Mouse (Mus musculus) hindbrain, embryonic 15.5 days (tissue): Measurements from ENCODE around the gene Myl9. TPM values are rescaled to one million over a fixed set of nuclear protein-coding genes. Genes with fewer than 3 reads are reported as not detected.
"Not testable (repeated sequence)": the region's sequence is repeated elsewhere in the genome, so short reads cannot be mapped to it uniquely, and the experiment has no call there.

Experiments used
- ATAC-seq: fragments of 200-750 bp; cut with Nextera tagmentation; 2 replicates; pipeline ENCODE4 v1.8.0; 2017; ENCODE audit warnings: low read depth, moderate number of reproducible peaks, moderate TSS enrichment; ENCODE audit not compliant: low FRiP score
- H3K27ac ChIP-seq: fragments of 300-500 bp; sonication (generic); replicated peaks from 2 replicates; pipeline ENCODE4 v1.5.1; 2015; ENCODE audit warnings: mild to moderate bottlenecking, inconsistent platforms
- H3K27me3 ChIP-seq: fragments of 300-500 bp; sonication (generic); 2 replicates; pipeline ENCODE4 v1.6.1; 2015; ENCODE audit warnings: control low read depth, inconsistent platforms
- H3K36me3 ChIP-seq: fragments of 300-500 bp; sonication (generic); 2 replicates; pipeline ENCODE4 v1.6.1; 2015; ENCODE audit warnings: control low read depth, inconsistent platforms
- H3K4me1 ChIP-seq: fragments of 300-500 bp; sonication (generic); replicated peaks from 2 replicates; pipeline ENCODE4 v1.6.1; 2015; ENCODE audit warnings: control low read depth, inconsistent platforms
- H3K4me2 ChIP-seq: fragments of 300-500 bp; sonication (generic); 2 replicates; pipeline ENCODE4 v1.6.1; 2015; ENCODE audit warnings: moderate library complexity, mild to moderate bottlenecking, inconsistent platforms
- H3K4me3 ChIP-seq: fragments of 300-500 bp; sonication (generic); 2 replicates; pipeline ENCODE4 v1.5.1; 2015; ENCODE audit warnings: mild to moderate bottlenecking, inconsistent platforms
- H3K9ac ChIP-seq: fragments of 300-500 bp; sonication (generic); 2 replicates; pipeline ENCODE4 v1.6.1; 2015; ENCODE audit warnings: inconsistent platforms
- H3K9me3 ChIP-seq: fragments of 300-500 bp; sonication (generic); 2 replicates; pipeline ENCODE4 v1.6.1; 2016; ENCODE audit warnings: control low read depth, inconsistent platforms
- WGBS: fragments of 180-500 bp; shearing (Covaris S2); methylation state at CpG from one replicate; pipeline ENCODE4 v1.1.7; 2015; 5-methylcytosine and 5-hydroxymethylcytosine counted together
- polyA plus RNA-seq: library from polyadenylated mRNA; unstranded; fragments of >200 nt; fragmentation: Nextera tagmentation; extraction: Ambion mirVana; gene quantifications from 2 replicates; pipeline ENCODE4 v1.2.1, GENCODE M21; 2015

Myl9 gene
- polyA plus RNA-seq, 1 experiment from 2014 or later: 42.4 TPM

- WGBS: 77% methylated on average over 2 of the region's 2 CpGs
- no peak overlapping the region for H3K4me2 ChIP-seq
- ATAC-seq: no peak
- no peaks in the 10 kb centered on the region for H3K27me3 ChIP-seq
- H3K27ac ChIP-seq: no peak overlapping the region
- no peaks in the 10 kb centered on the region for H3K9me3 ChIP-seq
- peaks cover 16% of the 10 kb centered on the region for H3K4me1 ChIP-seq
- H3K4me3 ChIP-seq: no peak overlapping the region
- no peaks in the 10 kb centered on the region for H3K36me3 ChIP-seq
- no peak overlapping the region for H3K9ac ChIP-seq
These were observed 4.3 kb downstream of the Myl9 start for GRCm38 (mm10) chr2:156779488-156779887.

- whole genome bisulfite sequencing: 70% methylated on average over 9 of the region's 9 CpGs
- no peak for ATAC-seq
- no peak overlapping the region for H3K4me2 ChIP-seq
- H3K27ac ChIP-seq: no peak overlapping the region
- no peaks in the 10 kb centered on the region for H3K36me3 ChIP-seq
- H3K9ac ChIP-seq: no peak overlapping the region
- H3K27me3 ChIP-seq: no peaks in the 10 kb centered on the region
- no peak overlapping the region for H3K4me3 ChIP-seq
- no peaks in the 10 kb centered on the region for H3K9me3 ChIP-seq
- H3K4me1 ChIP-seq: peaks cover 9% of the 10 kb centered on the region
These were observed 4.9 kb downstream of the Myl9 start for GRCm38 (mm10) chr2:156780129-156780528.

- no peak for ATAC-seq
- Histone ChIP-seq H3K4me2 (no peak overlapping the region; the same call in 1 of the 2 replicates), H3K9me3 (no peaks in the 10 kb centered on the region), H3K4me1 (peaks cover 3% of the 10 kb centered on the region), H3K27ac (no peak overlapping the region), H3K9ac (no peak overlapping the region), H3K27me3 (no peaks in the 10 kb centered on the region), H3K36me3 (no peaks in the 10 kb centered on the region), H3K4me3 (no peak overlapping the region)
- WGBS: 16% methylated on average over 17 of the region's 17 CpGs
These were observed 5.5 kb downstream of the Myl9 start for GRCm38 (mm10) chr2:156780752-156781151.

GRCm38 (mm10) chr2:156781281-156781680 is 6.1 kb downstream of the Myl9 start:
- Histone ChIP-seq H3K4me3 (no peak overlapping the region), H3K9ac (no peak overlapping the region), H3K27me3 (no peaks in the 10 kb centered on the region), H3K9me3 (no peaks in the 10 kb centered on the region), H3K4me2 (no peak overlapping the region), H3K4me1 (no peaks in the 10 kb centered on the region), H3K27ac (no peak overlapping the region), H3K36me3 (no peaks in the 10 kb centered on the region)
- 74% methylated on average over 4 of the region's 4 CpGs for WGBS
- no peak for ATAC-seq

GRCm38 (mm10) chr2:156781836-156782480 is 6.7 kb downstream of the Myl9 start:
- H3K4me3 ChIP-seq: no peak overlapping the region
- no peaks in the 10 kb centered on the region for H3K4me1 ChIP-seq
- ATAC-seq: no peak
- H3K27ac ChIP-seq: no peak overlapping the region
- H3K9ac ChIP-seq: no peak overlapping the region
- H3K36me3 ChIP-seq: no peaks in the 10 kb centered on the region
- 73% methylated on average over 4 of the region's 4 CpGs for WGBS
- no peaks in the 10 kb centered on the region for H3K27me3 ChIP-seq
- no peak overlapping the region for H3K4me2 ChIP-seq
- no peaks in the 10 kb centered on the region for H3K9me3 ChIP-seq

GRCm38 (mm10) chr2:156782481-156783348 is 7.5 kb downstream of the Myl9 start:
- Histone ChIP-seq H3K4me1 (no peaks in the 10 kb centered on the region), H3K4me2 (no peak overlapping the region), H3K27me3 (no peaks in the 10 kb centered on the region), H3K9ac (no peak overlapping the region), H3K36me3 (no peaks in the 10 kb centered on the region), H3K4me3 (no peak overlapping the region), H3K27ac (no peak overlapping the region), H3K9me3 (no peaks in the 10 kb centered on the region)
- WGBS: 87% methylated on average over 10 of the region's 10 CpGs
- ATAC-seq: no peak

DNA sequence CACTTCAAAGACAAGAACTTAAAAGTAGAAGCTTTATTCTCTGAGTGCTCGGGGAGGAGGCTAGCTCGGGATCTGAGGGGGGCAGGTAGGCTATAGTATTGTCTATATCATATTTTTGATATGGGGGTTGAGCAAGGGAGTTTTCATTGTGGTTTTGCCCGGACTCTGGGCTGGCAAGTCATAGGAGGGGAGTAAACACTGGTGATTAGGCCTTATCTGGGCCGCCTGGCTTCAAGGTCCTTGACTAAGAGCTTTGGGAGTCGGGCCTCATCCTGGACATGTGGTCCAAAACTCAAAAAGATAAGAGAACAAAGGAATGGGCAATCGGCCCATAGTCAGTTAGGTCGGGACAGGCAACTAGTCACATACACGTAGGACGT is 8.1 kb downstream of the Myl9 start:
- no peak overlapping the region for H3K9ac ChIP-seq
- no peak overlapping the region for H3K27ac ChIP-seq
- H3K4me2 ChIP-seq: no peak overlapping the region
- ATAC-seq: no peak
- no peak overlapping the region for H3K4me3 ChIP-seq
- no peaks in the 10 kb centered on the region for H3K4me1 ChIP-seq
- 85% methylated on average over 9 of the region's 9 CpGs for WGBS
- no peaks in the 10 kb centered on the region for H3K9me3 ChIP-seq
- no peaks in the 10 kb centered on the region for H3K36me3 ChIP-seq
- no peaks in the 10 kb centered on the region for H3K27me3 ChIP-seq

DNA sequence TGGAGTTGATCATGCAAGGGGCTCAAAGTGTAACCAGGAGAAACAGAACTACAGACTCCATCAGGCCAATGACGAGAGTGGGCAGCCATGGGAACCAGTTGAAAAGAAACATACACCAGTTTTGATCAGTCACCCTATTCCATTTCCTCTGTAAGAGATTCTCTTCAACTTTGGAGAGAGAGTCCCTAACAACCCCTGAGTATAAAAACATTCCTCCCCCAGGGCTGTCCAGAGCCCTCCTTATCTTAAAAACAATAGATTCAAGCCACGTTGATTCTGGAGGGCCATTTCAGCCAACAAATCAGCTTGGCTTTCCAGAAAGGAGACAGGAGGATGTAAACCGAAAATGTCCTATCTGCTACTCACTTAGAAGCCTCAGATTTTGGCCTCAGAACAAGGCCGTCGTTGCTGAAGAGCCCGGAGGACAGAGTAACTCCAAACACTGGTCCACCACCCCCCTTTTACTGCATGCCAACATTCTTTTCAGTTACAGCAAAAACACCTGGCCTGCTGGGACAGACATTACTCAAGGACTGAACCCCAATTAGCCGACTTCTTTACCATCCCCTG is 8.9 kb downstream of the Myl9 start:
- no peak for ATAC-seq
- H3K27me3 ChIP-seq: no peaks in the 10 kb centered on the region
- H3K4me3 ChIP-seq: no peak overlapping the region
- no peaks in the 10 kb centered on the region for H3K4me1 ChIP-seq
- WGBS: 79% methylated on average over 7 of the region's 7 CpGs
- no peak overlapping the region for H3K27ac ChIP-seq
- no peak overlapping the region for H3K9ac ChIP-seq
- no peaks in the 10 kb centered on the region for H3K9me3 ChIP-seq
- no peaks in the 10 kb centered on the region for H3K36me3 ChIP-seq
- no peak overlapping the region for H3K4me2 ChIP-seq

DNA sequence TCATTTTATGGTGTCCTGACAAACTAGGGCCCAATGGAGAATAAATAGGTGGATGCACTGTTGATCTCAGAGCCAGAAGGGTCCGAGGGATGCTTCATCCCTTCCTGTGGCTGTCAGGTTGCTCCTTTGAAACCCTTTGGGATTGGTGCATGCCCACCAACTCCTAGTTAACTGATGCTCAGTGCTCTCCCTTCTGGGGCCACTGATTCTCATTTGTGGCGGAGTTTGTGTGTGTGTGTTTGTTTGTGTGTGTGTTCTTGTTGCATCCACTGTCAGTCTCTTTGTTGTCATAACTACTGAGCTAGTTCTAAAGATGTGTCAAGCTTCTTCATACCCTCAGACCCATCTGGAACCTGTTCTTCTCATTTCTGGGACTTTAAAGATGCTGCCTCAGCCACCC is 9.7 kb downstream of the Myl9 start:
- Histone ChIP-seq H3K9ac (no peak overlapping the region), H3K4me3 (no peak overlapping the region), H3K4me2 (no peak overlapping the region), H3K9me3 (no peaks in the 10 kb centered on the region), H3K4me1 (no peaks in the 10 kb centered on the region), H3K27ac (no peak overlapping the region), H3K27me3 (no peaks in the 10 kb centered on the region), H3K36me3 (no peaks in the 10 kb centered on the region)
- ATAC-seq: no peak
- 91% methylated on average over 2 of the region's 2 CpGs for whole genome bisulfite sequencing

- not testable (repeated sequence) for H3K27me3 ChIP-seq, ATAC-seq, H3K36me3 ChIP-seq, H3K27ac ChIP-seq, H3K9ac ChIP-seq, H3K4me2 ChIP-seq, H3K4me3 ChIP-seq, H3K4me1 ChIP-seq, H3K9me3 ChIP-seq
These were observed 11.1 kb downstream of the Myl9 start for GRCm38 (mm10) chr2:156786369-156786768.

GRCm38 (mm10) chr2:156787090-156787775 is 12.0 kb downstream of the Myl9 start:
- WGBS: 91% methylated on average over 5 of the region's 5 CpGs
- H3K27me3 ChIP-seq: no peaks in the 10 kb centered on the region
- no peaks in the 10 kb centered on the region for H3K4me1 ChIP-seq
- 0 out of 2 replicates have a peak, but pooled peaks cover 8% of the 10 kb centered on the region for H3K9me3 ChIP-seq
- no peak overlapping the region for H3K4me3 ChIP-seq
- no peak overlapping the region for H3K27ac ChIP-seq
- ATAC-seq: no peak
- H3K36me3 ChIP-seq: no peaks in the 10 kb centered on the region
- no peak overlapping the region for H3K4me2 ChIP-seq
- H3K9ac ChIP-seq: no peak overlapping the region

- no peaks in the 10 kb centered on the region for H3K27me3 ChIP-seq
- H3K36me3 ChIP-seq: no peaks in the 10 kb centered on the region
- H3K27ac ChIP-seq: no peak overlapping the region
- H3K4me1 ChIP-seq: no peaks in the 10 kb centered on the region
- ATAC-seq: no peak
- H3K9ac ChIP-seq: no peak overlapping the region
- H3K4me2 ChIP-seq: no peak overlapping the region
- no peak overlapping the region for H3K4me3 ChIP-seq
- 0 out of 2 replicates have a peak, but pooled peaks cover 10% of the 10 kb centered on the region for H3K9me3 ChIP-seq
- WGBS: 48% methylated on average over 3 of the region's 3 CpGs
These were observed 12.5 kb downstream of the Myl9 start for GRCm38 (mm10) chr2:156787776-156788105.
